Mouse (Mus musculus) megakaryocyte, embryonic 14.5 days (primary cell): ENCODE results near the gene Dusp27. TPM values are rescaled to one million over a fixed set of nuclear protein-coding genes. Genes with fewer than 3 reads are reported as not detected.

ENCODE experiments used
- H3K27me3 ChIP-seq: replicated peaks from 2 replicates; pipeline ENCODE3; 2012; ENCODE audit warnings: inconsistent platforms
- H3K36me3 ChIP-seq: replicated peaks from 2 replicates; pipeline ENCODE3; 2012; ENCODE audit warnings: low read length, inconsistent platforms, mixed read lengths
- H3K4me1 ChIP-seq: 2 replicates; pipeline ENCODE4 v1.6.1; 2012; ENCODE audit warnings: inconsistent platforms
- H3K4me3 ChIP-seq: replicated peaks from 2 replicates; pipeline ENCODE3; 2012; ENCODE audit warnings: moderate library complexity, mild to moderate bottlenecking, inconsistent platforms
- H3K9me3 ChIP-seq: 2 replicates; pipeline ENCODE4 v1.6.1; 2012; ENCODE audit warnings: inconsistent platforms
- FLI1 ChIP-seq: IDR thresholded peaks from 2 replicates; pipeline ENCODE4 v1.6.1; 2012; ENCODE audit warnings: low read length, inconsistent platforms, mixed read lengths
- GATA1 ChIP-seq: IDR thresholded peaks from 3 replicates; pipeline ENCODE4 v1.6.1; 2012; ENCODE audit warnings: mixed read lengths, low read length, inconsistent platforms, borderline replicate concordance
- polyA plus RNA-seq: library from polyadenylated mRNA; stranded (reverse); fragments of >175 nt; gene quantifications from 2 replicates; pipeline ENCODE4 v1.2.3, GENCODE M21; 2012; ENCODE audit warnings: low replicate concordance; ENCODE audit not compliant: insufficient read depth

Gene Dusp27
- not detected in 2 replicates for polyA plus RNA-seq

GRCm38 (mm10) chr1:166127719-166128118 is at the start of gene Dusp27:
Gene Dusp27, minus strand, starts transcription at chr1:166127922.
- peaks cover 12% of the 10 kb centered on the region for H3K27me3 ChIP-seq
- H3K36me3 ChIP-seq, result no peaks in the 10 kb centered on the region
- no peak within 1 kb of the TSS for H3K4me3 ChIP-seq
- peaks cover 45% of the 10 kb centered on the region for H3K4me1 ChIP-seq
- H3K9me3 ChIP-seq, result peaks cover 6% of the 10 kb centered on the region; the same call in 1 of the 2 replicates
- TF ChIP-seq FLI1, result no peak
- TF ChIP-seq GATA1, result no peak

GRCm38 (mm10) chr1:166173621-166174020 is 45.9 kb upstream of the Dusp27 start:
- TF ChIP-seq GATA1, result no peak
- TF ChIP-seq FLI1, result no peak
- peaks cover 6% of the 10 kb centered on the region for H3K27me3 ChIP-seq
- no peaks in the 10 kb centered on the region for H3K4me1 ChIP-seq
- 0 out of 2 replicates have a peak, but pooled peaks cover 2% of the 10 kb centered on the region for H3K9me3 ChIP-seq
- no peak overlapping the region for H3K4me3 ChIP-seq
- H3K36me3 ChIP-seq, result no peaks in the 10 kb centered on the region

DNA sequence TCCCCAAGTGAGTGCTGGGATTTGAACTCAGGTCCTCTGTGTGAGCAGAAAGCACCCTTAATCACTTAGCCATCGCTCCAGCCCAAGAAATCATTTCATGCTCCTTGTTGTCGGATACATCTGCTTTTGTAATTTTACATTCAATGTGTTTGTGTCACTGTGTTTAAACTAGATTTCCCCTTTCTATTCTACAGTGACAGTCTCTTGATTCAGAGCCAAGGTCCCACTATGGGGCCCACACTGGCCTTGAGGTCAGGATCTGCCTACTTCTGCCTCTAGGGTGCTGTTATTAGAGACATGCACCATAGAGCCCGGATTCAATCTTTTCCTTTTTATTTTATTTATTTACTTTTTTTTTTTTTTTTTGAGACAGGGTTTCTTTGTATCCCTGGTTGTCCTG is 45.3 kb upstream of the Dusp27 start:
- Histone ChIP-seq H3K4me1 (no peaks in the 10 kb centered on the region), H3K27me3 (peaks cover 6% of the 10 kb centered on the region), H3K4me3 (no peak overlapping the region), H3K9me3 (peaks cover 4% of the 10 kb centered on the region), H3K36me3 (no peaks in the 10 kb centered on the region)
- TF ChIP-seq GATA1 (no peak), FLI1 (no peak)

DNA sequence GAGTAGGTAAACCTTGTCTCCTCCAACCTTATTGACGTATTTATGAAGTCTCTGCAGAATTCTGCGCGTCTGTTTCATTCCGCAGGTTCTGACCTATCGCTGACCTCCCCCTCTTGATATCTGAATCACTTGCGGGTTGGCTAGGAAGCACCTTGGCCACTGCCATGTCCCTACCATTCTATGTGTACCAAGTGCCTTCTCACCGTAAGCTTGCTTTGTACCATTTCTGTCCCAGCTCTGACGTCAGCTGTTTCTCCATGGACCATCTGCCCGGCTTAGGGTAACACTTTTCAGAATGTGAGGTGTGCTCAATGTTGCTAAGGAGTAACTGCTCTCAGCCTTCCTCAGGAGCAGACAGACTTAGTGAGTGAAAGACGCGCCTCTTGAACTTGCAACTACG is 43.1 kb upstream of the Dusp27 start:
- TF ChIP-seq GATA1 (no peak), FLI1 (no peak)
- Histone ChIP-seq H3K4me1 (no peaks in the 10 kb centered on the region), H3K27me3 (peaks cover 16% of the 10 kb centered on the region), H3K4me3 (no peak overlapping the region), H3K9me3 (peaks cover 11% of the 10 kb centered on the region), H3K36me3 (no peaks in the 10 kb centered on the region)

- TF ChIP-seq FLI1 (no peak), GATA1 (no peak)
- peaks cover 11% of the 10 kb centered on the region for H3K9me3 ChIP-seq
- no peaks in the 10 kb centered on the region for H3K36me3 ChIP-seq
These were observed 42.0 kb upstream of the Dusp27 start for GRCm38 (mm10) chr1:166169713-166170112.

DNA sequence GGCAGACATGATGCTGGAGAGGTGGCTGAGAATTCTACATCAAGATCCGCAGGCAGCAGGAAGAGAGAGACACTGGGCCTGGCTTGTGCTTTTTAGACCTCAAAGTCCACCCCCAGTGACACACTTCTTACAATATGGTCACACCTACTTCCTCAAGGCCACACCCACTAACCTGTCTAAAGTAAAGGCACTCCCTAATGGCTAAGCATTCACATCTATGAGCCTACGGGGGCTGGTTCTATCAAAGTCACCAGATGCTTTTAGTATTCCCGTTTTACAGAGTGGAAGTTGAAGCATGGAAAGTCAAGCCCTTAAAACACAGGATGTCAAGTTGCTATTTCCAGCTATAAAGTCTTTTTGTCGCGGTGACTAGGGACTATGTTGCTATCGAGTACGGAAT is 40.3 kb upstream of the Dusp27 start:
- H3K4me3 ChIP-seq, result no peak overlapping the region
- TF ChIP-seq GATA1 (no peak), FLI1 (no peak)
- H3K4me1 ChIP-seq, result no peaks in the 10 kb centered on the region
- H3K9me3 ChIP-seq, result peaks cover 9% of the 10 kb centered on the region
- no peaks in the 10 kb centered on the region for H3K36me3 ChIP-seq
- peaks cover 31% of the 10 kb centered on the region for H3K27me3 ChIP-seq

More at GRCm38 (mm10) chr1:166169713-166170112, 42.0 kb upstream of the Dusp27 start:
- H3K4me1 ChIP-seq, result no peaks in the 10 kb centered on the region
- peaks cover 21% of the 10 kb centered on the region for H3K27me3 ChIP-seq
- H3K4me3 ChIP-seq, result no peak overlapping the region

GRCm38 (mm10) chr1:166167405-166167804 is 39.7 kb upstream of the Dusp27 start:
- no peaks in the 10 kb centered on the region for H3K4me1 ChIP-seq

GRCm38 (mm10) chr1:166165159-166165558 is 37.4 kb upstream of the Dusp27 start:
- Histone ChIP-seq H3K36me3 (no peaks in the 10 kb centered on the region), H3K27me3 (peaks cover 35% of the 10 kb centered on the region), H3K4me3 (no peak overlapping the region), H3K9me3 (peaks cover 9% of the 10 kb centered on the region), H3K4me1 (0 out of 2 replicates have a peak, but pooled peaks cover 7% of the 10 kb centered on the region)
- TF ChIP-seq FLI1 (no peak), GATA1 (no peak)

More at GRCm38 (mm10) chr1:166167405-166167804, 39.7 kb upstream of the Dusp27 start:
- no peak for TF ChIP-seq FLI1
- no peak for TF ChIP-seq GATA1
- H3K9me3 ChIP-seq, result peaks cover 9% of the 10 kb centered on the region
- H3K36me3 ChIP-seq, result no peaks in the 10 kb centered on the region
- H3K27me3 ChIP-seq, result peaks cover 34% of the 10 kb centered on the region
- H3K4me3 ChIP-seq, result no peak overlapping the region

GRCm38 (mm10) chr1:166164580-166164979 is 36.9 kb upstream of the Dusp27 start:
- no peak for TF ChIP-seq GATA1
- no peak for TF ChIP-seq FLI1

DNA sequence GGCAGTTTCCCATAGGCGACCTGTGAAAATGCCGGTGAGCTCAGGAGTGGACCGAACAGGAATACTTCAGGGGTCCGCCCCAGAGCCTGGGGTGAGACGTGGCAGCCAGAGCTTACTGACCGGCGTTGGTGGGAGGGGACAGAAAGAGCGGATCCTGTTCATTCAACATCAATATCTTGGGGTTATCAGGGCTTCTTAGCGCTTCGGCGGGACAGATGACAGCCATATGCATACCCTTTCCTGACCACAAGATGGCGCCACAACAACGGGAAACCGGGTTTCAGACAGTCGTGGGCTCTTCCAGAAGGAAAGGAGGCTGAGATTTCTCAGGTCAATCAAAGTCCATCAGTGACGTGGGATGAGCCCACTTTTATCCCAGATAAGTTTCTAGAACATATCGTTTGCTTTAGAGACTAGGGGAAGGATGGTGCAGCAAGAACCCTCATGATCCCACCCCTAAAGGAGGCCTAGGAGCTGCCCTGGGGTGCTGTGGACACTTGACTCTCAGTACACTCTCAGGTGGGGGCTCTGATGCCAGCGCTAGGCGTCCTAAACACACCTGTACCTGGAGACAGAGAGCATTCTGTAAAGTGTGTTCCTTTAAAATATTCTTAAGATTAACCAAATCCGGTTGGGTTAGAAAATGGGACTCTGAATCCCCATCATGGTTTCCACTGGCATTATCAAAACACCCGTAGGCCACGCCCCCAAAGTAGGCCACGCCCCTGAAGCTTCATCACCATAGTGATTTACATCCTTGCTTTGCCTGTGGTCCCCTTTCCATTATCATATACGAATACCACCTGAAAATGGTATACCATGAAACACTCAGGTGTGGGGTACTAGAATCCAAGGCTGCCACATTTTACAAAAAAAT is 33.1 kb upstream of the Dusp27 start:
- H3K36me3 ChIP-seq, result no peaks in the 10 kb centered on the region
- peak overlapping the region; percentile 18 for H3K4me3 ChIP-seq
- H3K4me1 ChIP-seq, result 0 out of 2 replicates have a peak, but pooled peaks cover 7% of the 10 kb centered on the region
- H3K9me3 ChIP-seq, result no peaks in the 10 kb centered on the region
- no peak for TF ChIP-seq FLI1
- TF ChIP-seq GATA1, result no peak
- peaks cover 45% of the 10 kb centered on the region for H3K27me3 ChIP-seq

More at GRCm38 (mm10) chr1:166164580-166164979, 36.9 kb upstream of the Dusp27 start:
- Histone ChIP-seq H3K9me3 (peaks cover 9% of the 10 kb centered on the region), H3K4me1 (0 out of 2 replicates have a peak, but pooled peaks cover 7% of the 10 kb centered on the region), H3K27me3 (peaks cover 38% of the 10 kb centered on the region), H3K4me3 (no peak overlapping the region), H3K36me3 (no peaks in the 10 kb centered on the region)
